Mouse (Mus musculus): ENCODE results near the gene Smr2. TPM values are rescaled to one million over a fixed set of nuclear protein-coding genes. Genes with fewer than 3 reads are reported as not detected.
"Not testable (repeated sequence)": the region's sequence is repeated elsewhere in the genome, so short reads cannot be mapped to it uniquely, and the experiment has no call there.

Gene Smr2
- total RNA-seq (2017), result not detected in 3 replicates

GRCm38 (mm10) chr5:88086256-88086655 is at the start of gene Smr2:
Gene Smr2 (plus strand): TSS chr5:88086556.
- not testable (repeated sequence) for ATAC-seq (replicated peaks; ENCODE audit: insufficient number of reproducible peaks, low FRiP score, low TSS enrichment, poor library complexity, severe bottlenecking)

- no peak for ATAC-seq (replicated peaks; ENCODE audit: insufficient number of reproducible peaks, low FRiP score, low TSS enrichment, poor library complexity, severe bottlenecking)
These were observed 25.1 kb downstream of the Smr2 start, which contains the start of gene Gm11116 for GRCm38 (mm10) chr5:88111430-88111829. Gene Gm11116 (minus strand): TSS chr5:88111530.

GRCm38 (mm10) chr5:88153999-88154398 is 67.6 kb downstream of the Smr2 start, which contains the start of gene Gm11115:
Gene Gm11115 (minus strand): TSS chr5:88154099.
- ATAC-seq (replicated peaks; ENCODE audit: insufficient number of reproducible peaks, low FRiP score, low TSS enrichment, poor library complexity, severe bottlenecking), result no peak

Other genes starting within 250 kb of the Smr2 start
- gene Odam, start 201.5 kb upstream of the Smr2 start, total RNA-seq (2017), result not detected in 3 replicates
- not detected in 3 replicates for gene Csn3, start 161.0 kb upstream of the Smr2 start, total RNA-seq (2017)
- not detected in 3 replicates for gene 2310003L06Rik, start 117.1 kb upstream of the Smr2 start, total RNA-seq (2017)
- gene Gm28434, start 117.0 kb upstream of the Smr2 start, total RNA-seq (2017), result not detected in 3 replicates
- 0.49 TPM in 1 of 3 replicates, not detected in the others for gene Cabs1, start 107.1 kb upstream of the Smr2 start, total RNA-seq (2017)
- gene Smr3a, start 84.0 kb upstream of the Smr2 start, total RNA-seq (2017), result not detected in 3 replicates
- not detected in 3 replicates for gene Gm11116, start 25.0 kb downstream of the Smr2 start, total RNA-seq (2017)
- not detected in 3 replicates for gene Gm11115, start 67.5 kb downstream of the Smr2 start, total RNA-seq (2017)
- not detected in 3 replicates for gene Gm7714, start 182.4 kb downstream of the Smr2 start, total RNA-seq (2017)
- gene Prol1, start 230.8 kb downstream of the Smr2 start, total RNA-seq (2017), result not detected in 3 replicates

Data from monocyte, adult 5-6 weeks (primary cell).